Mouse (Mus musculus) testis, adult 2 months (tissue): ENCODE results near the gene Abca5. TPM values are rescaled to one million over a fixed set of nuclear protein-coding genes. Genes with fewer than 3 reads are reported as not detected.
A peak's percentile ranks its signal among the peaks of the same experiment; 100 is the strongest.

Experiments
- H3K27ac ChIP-seq: fragments of 200-500 bp; 2 replicates; pipeline ENCODE4 v1.5.1; 2012; ENCODE audit warnings: low read depth, low read length; ENCODE audit not compliant: control insufficient read depth, insufficient read depth
- H3K27me3 ChIP-seq: fragments of 200-500 bp; 2 replicates; pipeline ENCODE4 v1.6.1; 2012; ENCODE audit warnings: mild to moderate bottlenecking, low read length, moderate library complexity; ENCODE audit not compliant: control insufficient read depth, insufficient read depth
- H3K36me3 ChIP-seq: fragments of 200-500 bp; 2 replicates; pipeline ENCODE4 v1.6.1; 2012; ENCODE audit warnings: mild to moderate bottlenecking, low read length; ENCODE audit not compliant: control insufficient read depth, insufficient read depth
- H3K4me1 ChIP-seq: fragments of 200-500 bp; 2 replicates; pipeline ENCODE4 v1.6.1; 2012; ENCODE audit warnings: low read length; ENCODE audit not compliant: control insufficient read depth, insufficient read depth
- H3K4me3 ChIP-seq: fragments of 200-500 bp; 2 replicates; pipeline ENCODE4 v1.5.1; 2012; ENCODE audit warnings: low read depth, mild to moderate bottlenecking, low read length, moderate library complexity, mixed read lengths; ENCODE audit not compliant: control insufficient read depth
- CTCF ChIP-seq: fragments of 200-500 bp; IDR thresholded peaks from 2 replicates; pipeline ENCODE4 v1.5.1; 2012; ENCODE audit warnings: low read depth, mild to moderate bottlenecking, inconsistent platforms, low read length, moderate library complexity; ENCODE audit not compliant: control insufficient read depth, insufficient read depth, insufficient replicate concordance
- POLR2A ChIP-seq: fragments of 200-500 bp; IDR thresholded peaks from 2 replicates; pipeline ENCODE4 v1.6.1; 2012; ENCODE audit warnings: low read depth, mild to moderate bottlenecking, inconsistent platforms, low read length, moderate library complexity; ENCODE audit not compliant: control insufficient read depth
- polyA plus RNA-seq: library from polyadenylated mRNA; depleted of rRNA; stranded (reverse); fragments of >200 nt; gene quantifications from 2 replicates; pipeline ENCODE4 v1.2.3, GENCODE M21; 2012

Abca5 gene
- polyA plus RNA-seq, 1 experiment = 5.1 TPM

- no peaks in the 10 kb centered on the region for H3K36me3 ChIP-seq
- H3K4me1 ChIP-seq = no peaks in the 10 kb centered on the region
- no peak overlapping the region for H3K4me3 ChIP-seq
- no peak overlapping the region for H3K27ac ChIP-seq
- H3K27me3 ChIP-seq = 0 out of 2 replicates have a peak, but pooled peaks cover 2% of the 10 kb centered on the region
- TF ChIP-seq POLR2A (no peak), CTCF (no peak)
Observed at GRCm38 (mm10) chr11:110348170-110348569, 10.7 kb upstream of the Abca5 start.

- TF ChIP-seq CTCF (no peak), POLR2A (no peak)
- no peaks in the 10 kb centered on the region for H3K36me3 ChIP-seq
Observed at GRCm38 (mm10) chr11:110347768-110348167, 10.3 kb upstream of the Abca5 start.

DNA sequence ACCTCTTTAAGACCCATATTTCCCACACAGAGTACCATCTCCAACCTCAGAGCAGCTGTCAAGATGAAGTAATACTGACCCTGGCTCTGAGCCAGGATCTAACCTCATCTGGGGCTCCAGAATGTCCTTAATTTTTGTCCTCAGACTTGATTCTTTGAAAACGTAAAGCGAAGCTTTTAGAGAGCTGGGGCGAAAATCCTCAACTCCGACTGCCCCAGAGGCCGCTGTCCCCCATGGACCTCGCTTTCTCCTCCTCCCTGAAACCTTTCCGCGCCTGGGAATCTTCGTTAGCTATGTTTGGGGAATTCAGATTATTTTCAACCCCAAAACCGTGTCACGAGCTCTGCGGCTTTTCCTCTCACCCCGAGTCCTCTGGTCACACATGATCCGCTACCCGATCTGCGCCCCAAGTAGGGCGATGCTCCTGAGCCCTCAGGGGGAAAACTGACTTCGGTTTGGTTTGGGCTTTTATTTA lies 665 bp downstream of the Abca5 start:
- Histone ChIP-seq H3K27me3 (no peaks in the 10 kb centered on the region), H3K36me3 (no peaks in the 10 kb centered on the region), H3K4me1 (0 out of 2 replicates have a peak, but pooled peaks cover 3% of the 10 kb centered on the region), H3K4me3 (peak overlapping the region; percentile 97), H3K27ac (no peak overlapping the region)
- TF ChIP-seq CTCF (no peak), POLR2A (no peak)

More at GRCm38 (mm10) chr11:110347768-110348167, 10.3 kb upstream of the Abca5 start:
- 0 out of 2 replicates have a peak, but pooled peaks cover 2% of the 10 kb centered on the region for H3K27me3 ChIP-seq
- no peaks in the 10 kb centered on the region for H3K4me1 ChIP-seq
- no peak overlapping the region for H3K4me3 ChIP-seq
- no peak overlapping the region for H3K27ac ChIP-seq

DNA sequence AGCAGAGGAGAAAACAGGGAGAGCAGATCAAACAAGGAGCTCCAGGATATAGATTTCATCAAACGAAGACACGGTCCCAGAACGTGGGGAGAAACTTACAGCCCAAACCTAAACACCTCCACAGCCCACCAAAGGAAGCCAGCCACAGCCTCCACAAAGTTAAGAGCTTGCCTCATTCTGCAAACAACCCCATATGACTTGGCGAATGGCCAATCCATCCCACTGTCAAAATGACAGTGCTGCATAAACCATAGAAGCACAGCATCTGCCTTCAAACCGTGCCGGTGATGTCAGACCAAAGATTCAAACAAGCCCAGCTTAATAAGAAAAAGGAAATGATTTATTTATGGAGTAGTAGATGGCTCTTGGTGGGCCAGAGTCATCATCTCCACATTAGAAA lies 7.4 kb downstream of the Abca5 start:
- H3K4me3 ChIP-seq = no peak overlapping the region
- H3K4me1 ChIP-seq = no peaks in the 10 kb centered on the region
- H3K36me3 ChIP-seq = no peaks in the 10 kb centered on the region
- H3K27ac ChIP-seq = no peak overlapping the region
- no peak for TF ChIP-seq CTCF
- TF ChIP-seq POLR2A = no peak
- no peaks in the 10 kb centered on the region for H3K27me3 ChIP-seq

DNA sequence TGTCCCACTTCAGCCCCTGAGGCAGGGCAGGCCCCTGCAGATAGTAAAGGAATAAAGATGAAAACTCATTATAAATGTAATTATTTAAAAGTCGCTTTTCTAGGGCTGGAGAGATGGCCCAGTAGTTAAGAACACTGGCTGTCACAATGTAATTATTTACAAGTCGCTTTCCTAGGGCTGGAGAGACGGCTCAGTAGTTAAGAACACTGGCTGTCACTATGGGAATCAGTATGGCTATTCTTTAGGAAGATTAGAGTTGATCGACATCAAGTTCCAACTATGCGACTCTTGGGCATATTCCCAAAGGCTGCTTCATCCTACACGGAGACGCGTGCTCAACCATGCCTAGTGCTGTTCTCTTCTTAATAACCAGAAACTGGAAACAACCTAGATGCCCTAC lies 15.2 kb downstream of the Abca5 start:
- Histone ChIP-seq H3K27me3 (no peaks in the 10 kb centered on the region), H3K4me3 (no peak overlapping the region), H3K4me1 (no peaks in the 10 kb centered on the region), H3K36me3 (no peaks in the 10 kb centered on the region; the same call in none of the 2 replicates), H3K27ac (no peak overlapping the region)
- TF ChIP-seq POLR2A = no peak
- no peak for TF ChIP-seq CTCF

- Histone ChIP-seq H3K4me3 (no peak overlapping the region), H3K4me1 (no peaks in the 10 kb centered on the region), H3K36me3 (no peaks in the 10 kb centered on the region; the same call in 1 of the 2 replicates), H3K27me3 (no peaks in the 10 kb centered on the region), H3K27ac (no peak overlapping the region)
- TF ChIP-seq CTCF = no peak
- no peak for TF ChIP-seq POLR2A
Observed at GRCm38 (mm10) chr11:110306475-110307168, 30.9 kb downstream of the Abca5 start.

GRCm38 (mm10) chr11:110303411-110303810 lies 34.1 kb downstream of the Abca5 start:
- H3K4me1 ChIP-seq = no peaks in the 10 kb centered on the region
- TF ChIP-seq CTCF (no peak), POLR2A (no peak)
- H3K27ac ChIP-seq = no peak overlapping the region
- H3K4me3 ChIP-seq = no peak overlapping the region
- no peaks in the 10 kb centered on the region for H3K27me3 ChIP-seq
- no peaks in the 10 kb centered on the region; the same call in 1 of the 2 replicates for H3K36me3 ChIP-seq

DNA sequence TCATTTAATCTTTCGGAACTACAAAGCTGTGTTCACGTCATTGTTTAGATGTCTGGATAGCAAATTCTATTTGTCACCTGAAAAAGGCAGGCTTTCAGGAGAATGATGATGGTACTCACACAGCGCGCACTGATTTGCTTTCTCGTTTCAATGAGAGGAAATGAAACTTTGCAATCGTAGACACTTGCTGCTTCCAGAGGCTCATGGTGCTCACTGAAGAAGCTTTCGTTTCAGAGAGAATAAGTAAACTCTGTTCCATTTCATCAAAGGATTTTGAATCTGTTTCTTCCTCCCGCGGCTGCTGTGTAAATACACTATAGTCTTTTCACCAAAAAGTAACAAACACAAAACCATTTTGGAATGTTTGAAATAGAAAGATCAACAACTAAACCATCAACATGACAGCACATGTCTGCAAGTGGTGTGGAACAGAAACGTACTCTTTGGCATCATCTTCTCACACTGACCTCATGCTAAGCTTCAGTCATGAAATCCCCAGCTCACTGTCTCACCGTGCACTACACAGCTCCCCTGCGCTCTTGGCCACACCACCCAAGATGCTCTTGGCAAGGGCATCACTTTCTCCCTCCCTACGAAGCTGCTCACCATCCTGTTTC lies 39.5 kb downstream of the Abca5 start:
- Histone ChIP-seq H3K27ac (no peak overlapping the region), H3K27me3 (no peaks in the 10 kb centered on the region), H3K4me3 (no peak overlapping the region), H3K36me3 (no peaks in the 10 kb centered on the region; the same call in 1 of the 2 replicates), H3K4me1 (no peaks in the 10 kb centered on the region)
- no peak for TF ChIP-seq CTCF
- TF ChIP-seq POLR2A = no peak
